Mouse (Mus musculus): ENCODE results near the gene 5730522E02Rik. TPM values are rescaled to one million over a fixed set of nuclear protein-coding genes. Genes with fewer than 3 reads are reported as not detected.

Gene 5730522E02Rik
- total RNA-seq, 4 experiments from 2014 or later = 13.3 to 16.3 (median 14.1) TPM

Small RNAs within 50 kb of the gene (microRNA-seq; reads per million reads assigned to microRNA genes)
- gene Mir6372 = 0 reads per million in 2 experiments

Other genes with a start within 250 kb of the 5730522E02Rik start
- 10 to 100 TPM in 3 of 4 experiments, 1 to 10 TPM in 1; 7.9 to 12.4 (median 11.5) TPM for gene Fancl, start 175.4 kb upstream of the 5730522E02Rik start, total RNA-seq (2022)